Mouse (Mus musculus) adrenal gland, postnatal 14 days (tissue): ENCODE results near the gene Galnt7. TPM values are rescaled to one million over a fixed set of nuclear protein-coding genes. Genes with fewer than 3 reads are reported as not detected.

Source experiments
- DNase-seq: peaks from one replicate; pipeline ENCODE4 v3.0.0; 2021; ENCODE audit warnings: mixed read lengths
- total RNA-seq: library from RNA; stranded (reverse); gene quantifications from 2 replicates; pipeline ENCODE4 v1.2.3, GENCODE M21; 2021

Galnt7 gene
- total RNA-seq, 1 experiment from 2014 or later = 13.3 TPM

DNA sequence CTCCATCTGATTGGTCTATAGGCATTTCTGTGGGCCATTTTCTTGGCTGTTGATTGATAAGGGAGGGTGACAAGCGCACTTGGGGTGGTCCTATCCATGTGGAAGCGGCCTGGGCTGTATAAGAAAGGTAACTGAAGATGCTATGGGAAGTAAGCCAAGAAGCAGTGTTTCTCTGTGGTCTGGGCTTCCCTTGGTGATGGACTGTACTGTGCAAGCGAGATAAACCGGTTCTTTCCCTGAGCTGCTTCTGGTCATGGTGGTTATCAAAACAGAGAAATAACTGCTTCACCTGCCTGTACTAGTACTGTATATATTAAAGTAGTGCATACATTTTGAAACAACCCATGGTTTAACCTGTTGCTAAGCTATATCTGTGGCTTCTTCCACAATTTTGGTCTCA lies 161.0 kb downstream of the Galnt7 start:
- no peak for DNase-seq

DNA sequence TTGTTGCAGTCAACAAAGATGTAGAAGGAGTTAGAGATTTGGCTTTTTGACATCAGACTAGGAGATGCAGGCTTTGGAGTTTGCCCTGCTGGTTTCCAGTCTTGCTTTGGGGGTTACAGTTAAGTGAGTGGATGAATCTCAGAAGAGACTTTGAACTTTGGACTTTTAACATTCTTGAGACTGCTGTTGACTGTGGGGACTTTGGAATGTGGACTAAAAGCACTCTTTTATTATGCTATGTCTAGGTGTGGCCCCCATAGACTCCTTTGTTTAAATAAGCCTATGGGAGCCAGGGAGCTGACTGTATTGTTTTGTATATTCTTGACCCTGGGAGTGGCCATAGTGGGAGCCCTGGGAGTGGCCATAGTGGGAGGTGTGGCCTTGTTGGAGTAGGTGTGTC lies 162.9 kb downstream of the Galnt7 start:
- DNase-seq = no peak

DNA sequence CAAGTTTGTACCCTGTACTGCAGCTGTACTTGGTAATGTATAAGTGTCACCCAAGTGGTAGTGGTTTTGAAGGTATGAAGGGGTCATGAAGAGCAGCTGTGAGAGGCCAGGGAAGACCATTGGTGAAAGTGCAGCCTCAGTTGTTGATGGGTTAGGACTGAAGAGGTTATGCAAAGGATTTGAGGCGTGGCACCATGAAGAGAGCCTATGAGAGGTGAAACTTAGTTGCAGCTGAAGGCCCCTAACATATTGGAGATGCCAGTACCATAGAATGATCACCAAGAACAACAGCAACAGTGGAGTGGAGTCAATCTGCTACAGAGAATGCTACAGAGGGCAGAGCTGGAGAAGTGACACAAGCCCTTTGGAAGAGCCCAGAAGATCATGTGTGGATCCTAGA lies 163.5 kb downstream of the Galnt7 start:
- DNase-seq = no peak

DNA sequence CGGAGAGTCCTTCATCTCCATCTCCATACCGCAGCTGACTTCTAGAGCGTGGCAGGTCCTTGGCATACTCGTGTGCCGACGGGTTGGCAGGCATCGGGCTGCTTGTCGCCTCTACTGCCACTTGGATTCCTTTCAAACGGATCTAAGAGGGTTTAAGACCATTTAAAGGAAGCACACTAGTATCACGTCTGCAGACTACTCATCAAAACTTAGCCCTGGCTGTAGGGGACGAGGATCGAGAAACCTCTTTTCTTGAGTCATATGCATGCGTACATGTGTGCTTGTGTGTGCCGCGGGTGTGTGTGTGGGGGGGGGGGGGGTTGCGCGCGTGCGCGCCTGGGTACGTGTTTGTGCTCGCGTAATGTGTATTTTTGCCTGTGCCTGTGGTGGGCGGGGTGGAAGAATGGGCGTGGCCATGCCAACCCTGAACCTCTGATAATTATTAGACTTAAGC lies 164.5 kb downstream of the Galnt7 start:
- DNase-seq = peak; percentile 75

DNA sequence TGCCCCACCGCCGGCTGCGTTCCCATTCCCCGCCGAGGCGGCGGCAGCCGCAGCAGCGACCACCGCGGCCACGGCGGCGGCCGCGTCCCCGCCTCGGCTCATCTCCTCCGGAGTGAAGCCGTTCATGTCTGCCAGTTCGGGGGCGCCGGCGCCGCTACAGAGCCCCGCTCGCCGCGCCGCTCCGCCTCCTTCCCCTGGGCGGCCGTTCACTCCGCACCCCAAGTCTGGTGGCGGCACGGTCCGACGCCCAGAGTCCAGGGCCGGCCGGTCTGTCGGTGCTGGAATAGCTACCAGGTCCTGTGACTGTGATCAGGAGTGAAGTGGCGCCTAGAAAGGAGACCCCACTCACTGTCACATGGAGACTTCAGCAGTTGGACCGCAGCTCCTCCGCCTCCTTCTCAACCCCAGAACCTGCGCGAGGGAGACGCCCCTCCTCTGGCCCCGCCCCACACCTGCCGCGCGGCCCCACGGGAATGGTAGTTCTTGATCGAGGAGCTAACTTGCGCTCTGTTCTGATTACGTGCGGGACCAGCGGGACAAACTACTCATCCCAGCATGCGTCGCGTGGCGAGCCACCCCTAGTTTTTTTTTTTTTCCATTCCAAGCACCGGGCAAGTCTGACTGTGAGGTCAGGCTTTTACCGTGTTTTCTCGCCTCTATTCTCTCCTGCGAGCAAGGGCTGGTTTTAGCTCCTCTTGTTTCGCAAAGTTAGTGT lies 165.2 kb downstream of the Galnt7 start, which contains the start of gene Sap30:
Gene Sap30, minus strand, starts transcription at position 420 of the 715 bp plus-strand sequence.
- DNase-seq = peak; percentile 99

DNA sequence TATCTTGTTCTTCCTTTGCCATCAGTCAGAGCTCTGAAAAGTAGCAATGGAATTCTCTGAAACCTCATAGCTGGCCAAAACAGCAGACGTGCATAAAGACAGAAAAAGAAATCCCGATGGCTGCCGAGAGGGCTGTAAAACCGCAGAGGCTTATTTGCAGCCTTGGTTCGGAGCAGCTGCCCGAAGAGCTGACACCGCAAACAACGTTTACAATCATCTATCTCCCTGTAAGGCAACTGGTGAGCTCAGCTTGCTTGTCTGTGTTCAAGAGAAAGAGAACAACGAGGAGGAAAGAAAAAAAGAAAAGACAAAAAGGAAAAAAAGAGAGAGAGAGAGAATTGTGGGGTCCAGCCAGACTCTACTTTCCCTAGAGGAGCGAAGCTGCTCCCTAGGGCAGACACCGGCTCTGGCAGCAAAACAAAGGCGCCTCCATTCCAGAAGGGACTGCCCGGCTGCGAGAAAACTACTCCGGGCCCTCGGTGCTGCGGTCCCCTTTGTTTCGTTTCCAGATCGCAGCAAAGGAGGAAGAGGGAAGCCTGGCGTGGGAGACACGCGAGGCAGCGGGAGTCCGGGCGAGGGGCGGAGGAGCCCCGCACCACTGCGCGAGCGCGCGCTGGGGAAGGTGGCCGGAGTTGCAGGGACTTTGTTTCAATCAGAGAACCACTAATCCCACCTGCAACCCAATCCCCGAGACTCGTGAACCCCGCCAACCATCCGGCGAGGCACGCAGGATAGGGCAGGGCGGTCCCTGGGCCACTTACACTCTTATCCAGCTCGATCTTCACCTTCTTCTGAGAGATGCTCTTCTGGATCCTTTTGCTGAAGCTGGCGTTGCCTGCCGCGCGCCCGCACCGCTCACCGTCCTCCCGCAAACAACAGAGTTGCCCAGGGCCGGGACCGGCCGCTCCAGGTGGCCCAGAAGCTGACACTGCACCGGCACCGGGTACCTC lies 166.1 kb downstream of the Galnt7 start:
- peak; percentile 59 for DNase-seq

DNA sequence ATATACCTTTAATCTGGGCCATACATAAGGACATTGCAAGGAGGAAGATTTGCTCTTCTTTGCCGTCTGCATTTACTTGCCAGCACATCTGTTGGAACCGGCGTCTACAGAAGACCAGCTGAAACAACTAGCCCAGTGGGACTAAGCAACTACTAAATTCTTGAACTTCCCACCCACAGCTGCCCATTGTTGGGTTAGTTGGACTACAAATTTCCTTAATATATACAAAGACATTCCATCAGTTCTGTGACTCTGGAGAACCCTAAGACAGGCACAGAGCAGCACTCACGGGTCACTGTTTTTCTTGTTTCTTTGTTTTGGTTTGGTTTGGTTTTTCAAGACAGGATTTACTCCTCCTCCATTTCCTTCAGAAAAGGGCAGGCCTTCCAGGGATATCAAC lies 172.2 kb downstream of the Galnt7 start:
- no peak for DNase-seq

DNA sequence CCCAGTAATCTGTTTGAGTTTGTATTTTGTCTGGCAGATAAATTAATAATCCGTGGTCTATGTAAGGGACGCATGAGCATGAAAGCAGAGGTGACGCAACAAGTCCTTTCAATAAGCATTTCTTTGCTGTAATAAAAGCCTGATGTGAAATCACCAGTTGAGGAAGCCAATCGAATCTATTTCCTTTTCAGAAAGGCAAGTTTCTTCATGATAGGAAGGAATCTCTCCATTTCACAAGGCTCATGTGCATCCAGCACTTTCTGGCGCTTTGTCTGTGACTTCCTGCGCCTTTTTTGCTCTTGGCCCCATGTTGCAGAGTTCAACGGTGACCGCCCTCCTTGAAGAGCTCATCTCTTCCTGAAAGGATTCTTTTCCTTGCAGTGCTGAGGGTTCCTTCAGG lies 173.1 kb downstream of the Galnt7 start:
- no peak for DNase-seq

DNA sequence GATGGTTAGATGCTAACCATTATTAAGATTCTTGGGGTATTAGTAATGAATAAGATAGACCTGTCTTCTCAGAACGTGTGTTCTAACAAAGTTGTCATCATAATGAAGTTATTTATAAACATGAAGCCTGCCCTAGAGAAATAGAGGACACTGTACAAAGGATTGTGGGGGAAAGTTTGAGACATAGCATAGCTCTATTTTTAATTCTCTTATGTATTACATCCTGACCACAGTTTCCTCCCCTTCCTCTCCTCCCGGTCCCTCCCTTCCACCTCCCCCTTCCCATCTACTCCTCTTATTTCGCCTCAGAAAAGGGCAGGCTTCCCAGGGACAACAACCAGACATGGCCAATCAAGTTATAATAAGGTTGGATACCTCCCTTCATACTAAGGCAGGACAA lies 174.4 kb downstream of the Galnt7 start:
- DNase-seq = no peak

Other genes starting within 250 kb of the Galnt7 start
- gene Scrg1, start 197.1 kb downstream of the Galnt7 start, total RNA-seq = 0.52 and 0.94 TPM in 2 replicates
- gene Sap30, start 165.2 kb downstream of the Galnt7 start, total RNA-seq = 11.6 and 12.0 TPM in 2 replicates
- gene Hmgb2, start 141.1 kb downstream of the Galnt7 start, total RNA-seq = 56.5 and 57.5 TPM in 2 replicates